Mouse (Mus musculus): ENCODE data around the gene Sdhaf1.

- TF ChIP-seq TAL1 (IDR thresholded peaks at IDR 0.05; ENCODE audit: low read length) (no peak), GATA1 (IDR thresholded peaks at IDR 0.05; ENCODE audit: low read length) (no peak)
Measured at GRCm38 (mm10) chr7:30310136-30310535, 13.6 kb downstream of the Sdhaf1 start.

Data from erythroblast, embryonic 14.5 days (primary cell).